Mouse (Mus musculus) midbrain, embryonic 11.5 days (tissue): Measurements from ENCODE around the gene Ccdc92. TPM values are rescaled to one million over a fixed set of nuclear protein-coding genes. Genes with fewer than 3 reads are reported as not detected.

Experiments
- ATAC-seq: fragments of 200-750 bp; cut with Nextera tagmentation; 2 replicates; pipeline ENCODE4 v1.8.0; 2017; ENCODE audit warnings: moderate TSS enrichment, moderate library complexity; ENCODE audit not compliant: low FRiP score
- DNase-seq: peaks from one replicate; pipeline ENCODE4 v3.0.0; 2015; ENCODE audit warnings: low spot score; ENCODE audit errors: missing footprints
- H3K27ac ChIP-seq: fragments of 300-500 bp; sonication (generic); 2 replicates; pipeline ENCODE4 v1.5.1; 2014; ENCODE audit warnings: low read depth, low read length
- H3K27me3 ChIP-seq: fragments of 300-500 bp; sonication (generic); 2 replicates; pipeline ENCODE4 v1.6.1; 2014; ENCODE audit warnings: mild to moderate bottlenecking, low read length, moderate library complexity, mixed read lengths; ENCODE audit not compliant: control insufficient read depth, insufficient read depth
- H3K36me3 ChIP-seq: fragments of 300-500 bp; sonication (generic); 2 replicates; pipeline ENCODE4 v1.6.1; 2014; ENCODE audit warnings: mild to moderate bottlenecking, low read length, moderate library complexity, mixed read lengths; ENCODE audit not compliant: control insufficient read depth, insufficient read depth
- H3K4me1 ChIP-seq: fragments of 300-500 bp; sonication (generic); 2 replicates; pipeline ENCODE4 v1.6.1; 2014; ENCODE audit warnings: low read length; ENCODE audit not compliant: control insufficient read depth, insufficient read depth
- H3K4me2 ChIP-seq: fragments of 300-500 bp; sonication (generic); 2 replicates; pipeline ENCODE4 v1.6.1; 2014; ENCODE audit warnings: mild to moderate bottlenecking, moderate library complexity
- H3K4me3 ChIP-seq: fragments of 300-500 bp; sonication (generic); 2 replicates; pipeline ENCODE4 v1.5.1; 2014; ENCODE audit warnings: low read depth, low read length
- H3K9ac ChIP-seq: fragments of 300-500 bp; sonication (generic); 2 replicates; pipeline ENCODE4 v1.6.1; 2014; ENCODE audit warnings: low read length
- H3K9me3 ChIP-seq: fragments of 300-500 bp; sonication (generic); 2 replicates; pipeline ENCODE4 v1.6.1; 2016; ENCODE audit warnings: low read length; ENCODE audit not compliant: control insufficient read depth
- WGBS: fragments of 180-500 bp; shearing (Covaris S2); extraction: QIAGEN DNeasy Blood & Tissue Kit; methylation state at CpG from one replicate; pipeline ENCODE4 v1.1.7; 2014; 5-methylcytosine and 5-hydroxymethylcytosine counted together
- polyA plus RNA-seq: library from polyadenylated mRNA; unstranded; fragments of >200 nt; fragmentation: Nextera tagmentation; extraction: Ambion mirVana; gene quantifications from 2 replicates; pipeline ENCODE4 v1.2.1, GENCODE M21; 2014

Gene Ccdc92
- polyA plus RNA-seq, 1 experiment from 2014 or later = 13.9 TPM

DNA sequence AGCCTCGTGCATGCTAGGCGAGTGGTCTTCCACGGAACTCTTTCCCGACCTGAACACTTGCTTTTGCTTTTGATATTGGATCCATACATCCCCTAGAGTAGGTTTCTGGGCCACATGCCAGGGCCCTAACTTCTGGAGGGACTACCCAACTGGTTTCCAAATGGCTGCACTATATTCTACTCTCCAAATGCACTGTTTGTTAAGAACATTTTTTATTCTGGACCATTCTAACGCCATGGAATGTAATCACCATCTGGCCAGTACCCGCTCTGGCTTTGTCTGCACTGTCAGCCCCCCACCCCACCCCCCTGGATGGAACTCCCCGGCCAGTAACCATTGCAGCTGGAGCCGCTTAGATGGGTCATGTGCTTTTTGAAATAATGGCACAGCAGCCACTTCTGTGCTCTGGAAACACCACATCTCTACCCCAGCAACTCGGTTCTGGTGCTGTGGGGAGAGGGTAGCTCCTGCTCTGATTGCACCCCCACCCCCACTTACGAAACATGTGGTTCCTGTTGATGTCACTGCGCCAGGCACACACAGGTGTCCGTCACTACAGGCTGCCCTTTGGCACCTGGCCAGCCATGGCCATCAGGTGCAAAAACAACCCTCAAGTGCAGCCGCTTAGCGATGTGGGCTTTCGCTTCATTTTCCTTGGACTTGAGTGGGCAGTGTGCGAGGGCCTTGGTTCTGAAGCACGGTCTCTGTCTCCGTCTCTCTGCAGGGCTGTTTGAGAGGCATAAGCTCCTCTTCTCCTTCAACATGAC, 39.9 kb downstream of the Ccdc92 start:
- H3K4me2 ChIP-seq = no peak overlapping the region
- H3K9me3 ChIP-seq = no peaks in the 10 kb centered on the region
- no peak overlapping the region for H3K4me3 ChIP-seq
- H3K27ac ChIP-seq = no peak overlapping the region
- DNase-seq = no peak
- no peaks in the 10 kb centered on the region for H3K27me3 ChIP-seq
- no peak for ATAC-seq
- 89% methylated on average over 18 of the region's 18 CpGs for WGBS
- H3K36me3 ChIP-seq = no peaks in the 10 kb centered on the region
- no peaks in the 10 kb centered on the region for H3K4me1 ChIP-seq
- no peak overlapping the region for H3K9ac ChIP-seq

DNA sequence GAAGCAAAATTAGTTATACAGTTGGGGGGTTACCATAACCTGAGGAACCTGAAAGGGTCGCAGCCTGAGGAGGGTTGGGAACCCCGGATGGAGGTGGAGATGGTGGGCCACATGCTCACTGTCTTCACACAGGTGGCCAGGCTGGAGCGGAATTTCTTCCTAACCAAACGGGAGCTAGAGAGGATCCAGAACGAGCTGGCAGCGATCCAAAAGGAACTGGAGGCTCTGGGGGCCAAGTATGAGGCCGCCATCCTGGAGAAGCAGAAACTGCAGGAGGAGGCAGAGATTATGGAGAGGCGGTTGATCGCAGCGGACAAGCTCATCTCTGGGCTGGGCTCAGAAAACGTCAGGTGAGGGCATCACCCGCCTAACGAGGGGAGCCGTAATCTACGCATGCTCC, 45.2 kb downstream of the Ccdc92 start:
- DNase-seq = no peak
- 88% methylated on average over 15 of the region's 15 CpGs for WGBS
- H3K27me3 ChIP-seq = no peaks in the 10 kb centered on the region
- no peak overlapping the region for H3K9ac ChIP-seq
- no peak overlapping the region for H3K4me3 ChIP-seq
- H3K36me3 ChIP-seq = no peaks in the 10 kb centered on the region
- H3K4me2 ChIP-seq = no peak overlapping the region
- ATAC-seq = no peak
- no peak overlapping the region for H3K27ac ChIP-seq
- H3K4me1 ChIP-seq = no peaks in the 10 kb centered on the region
- no peaks in the 10 kb centered on the region for H3K9me3 ChIP-seq

DNA sequence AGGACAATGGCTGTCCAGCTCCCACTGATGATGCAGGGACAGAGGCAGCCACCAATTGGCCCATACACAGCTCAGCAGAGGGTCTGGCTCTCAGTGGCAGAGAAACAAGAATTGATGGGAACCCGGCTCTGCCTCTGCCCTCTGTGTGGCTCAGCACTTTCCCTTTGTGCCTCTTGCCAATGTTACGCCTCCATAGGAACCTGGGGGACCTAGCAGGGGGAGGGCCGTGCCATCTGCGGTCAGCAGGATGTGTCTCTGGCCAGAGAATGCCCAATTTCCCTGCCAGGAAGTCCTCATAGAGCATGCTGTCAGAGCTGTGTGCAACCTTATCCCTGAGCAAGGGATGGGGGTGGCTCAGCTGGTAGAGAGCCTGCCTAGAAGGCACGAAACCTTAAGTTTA, 47.4 kb downstream of the Ccdc92 start:
- H3K36me3 ChIP-seq = no peaks in the 10 kb centered on the region
- no peak overlapping the region for H3K4me3 ChIP-seq
- no peak overlapping the region for H3K4me2 ChIP-seq
- DNase-seq (no peak), ATAC-seq (no peak)
- no peak overlapping the region for H3K27ac ChIP-seq
- H3K9me3 ChIP-seq = no peaks in the 10 kb centered on the region
- H3K9ac ChIP-seq = no peak overlapping the region
- 71% methylated on average over 5 of the region's 5 CpGs for WGBS
- H3K27me3 ChIP-seq = no peaks in the 10 kb centered on the region
- H3K4me1 ChIP-seq = no peaks in the 10 kb centered on the region

DNA sequence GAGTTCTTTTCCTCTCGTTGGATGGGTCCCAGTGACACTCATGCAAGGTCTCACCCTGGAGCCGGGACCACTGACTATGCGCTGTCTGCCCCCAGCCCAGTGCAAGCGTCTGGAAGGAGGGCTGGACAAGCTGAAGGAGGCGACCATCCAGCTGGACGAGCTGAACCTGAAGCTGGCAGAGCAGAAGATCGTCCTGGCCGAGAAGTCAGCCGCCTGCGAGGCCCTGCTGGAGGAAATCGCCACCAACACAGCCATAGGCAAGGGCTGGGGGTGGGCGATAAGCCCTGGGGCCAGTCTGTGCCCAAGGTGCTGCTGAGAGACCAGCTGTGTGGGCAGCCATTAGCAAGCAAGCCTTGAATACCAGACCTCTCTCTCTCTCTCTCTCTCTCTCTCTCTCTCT, 49.8 kb downstream of the Ccdc92 start:
- 85% methylated on average over 12 of the region's 12 CpGs for WGBS

DNA sequence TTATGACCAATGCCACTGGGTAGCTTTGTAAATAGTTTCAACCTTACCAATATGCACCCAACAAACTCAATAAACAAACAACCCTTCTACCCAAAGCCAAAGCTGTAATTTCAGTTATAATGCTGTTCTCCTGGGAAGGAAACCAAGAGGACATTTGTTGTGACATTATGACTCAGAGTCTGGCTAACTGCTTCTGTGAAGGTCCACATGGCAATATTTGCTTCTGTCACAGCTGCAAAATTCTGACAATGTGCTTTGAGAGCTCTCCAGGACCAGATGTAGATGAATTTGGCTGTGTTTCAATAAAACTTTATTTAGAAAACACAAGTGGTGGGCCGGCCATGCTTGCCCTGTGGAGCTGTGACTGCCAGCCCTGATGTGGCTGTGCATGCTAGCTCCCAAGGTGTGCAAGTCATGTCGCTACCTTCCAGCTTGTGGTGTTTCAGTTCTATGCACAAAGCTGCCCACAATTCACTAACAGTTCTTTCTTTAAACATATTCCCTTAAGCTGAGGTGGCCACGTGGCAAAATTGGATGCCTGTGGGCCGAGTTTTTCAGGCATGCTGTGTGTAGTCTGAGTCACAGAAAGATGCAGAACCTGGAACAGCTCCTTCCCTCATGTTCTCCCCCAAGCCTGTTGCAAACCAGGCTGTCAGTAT, 52.4 kb downstream of the Ccdc92 start:
- 87% methylated on average over 4 of the region's 4 CpGs for WGBS
- Histone ChIP-seq H3K4me1 (no peaks in the 10 kb centered on the region), H3K4me2 (no peak overlapping the region), H3K36me3 (no peaks in the 10 kb centered on the region), H3K9ac (no peak overlapping the region), H3K27ac (no peak overlapping the region), H3K27me3 (no peaks in the 10 kb centered on the region), H3K9me3 (peaks cover 5% of the 10 kb centered on the region; the same call in 1 of the 2 replicates), H3K4me3 (no peak overlapping the region)
- no peak for ATAC-seq
- DNase-seq = no peak

More for the DNA sequence above, 49.8 kb downstream of the Ccdc92 start:
- Histone ChIP-seq H3K9ac (no peak overlapping the region), H3K27me3 (no peaks in the 10 kb centered on the region), H3K4me3 (no peak overlapping the region), H3K9me3 (peaks cover 5% of the 10 kb centered on the region; the same call in 1 of the 2 replicates), H3K27ac (no peak overlapping the region), H3K4me1 (no peaks in the 10 kb centered on the region), H3K4me2 (no peak overlapping the region), H3K36me3 (no peaks in the 10 kb centered on the region)
- DNase-seq = no peak
- ATAC-seq = no peak

DNA sequence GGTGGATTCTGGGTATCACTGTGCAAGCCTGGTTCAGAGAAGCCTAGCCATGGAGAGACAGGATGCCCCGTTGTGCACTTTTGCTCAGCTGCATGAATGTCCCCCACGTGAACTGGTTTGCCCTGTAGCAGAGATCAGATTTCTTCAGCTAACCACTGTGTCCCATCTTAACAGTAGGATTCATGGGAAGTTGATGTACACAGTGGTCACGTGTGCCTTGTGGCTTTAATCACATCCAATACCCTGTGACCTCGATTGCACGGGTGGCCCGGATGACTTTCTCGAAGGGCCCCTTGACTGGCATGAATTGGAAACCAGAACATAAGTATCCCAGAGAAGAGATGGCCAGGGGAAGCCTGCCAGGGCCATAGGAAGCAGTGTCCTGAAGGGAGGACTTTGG, 70.1 kb downstream of the Ccdc92 start:
- DNase-seq (no peak), ATAC-seq (no peak)
- Histone ChIP-seq H3K36me3 (no peaks in the 10 kb centered on the region), H3K4me1 (no peaks in the 10 kb centered on the region), H3K27ac (no peak overlapping the region), H3K9ac (no peak overlapping the region), H3K9me3 (no peaks in the 10 kb centered on the region), H3K4me2 (no peak overlapping the region), H3K27me3 (no peaks in the 10 kb centered on the region), H3K4me3 (no peak overlapping the region)
- WGBS = 85% methylated on average over 7 of the region's 7 CpGs

DNA sequence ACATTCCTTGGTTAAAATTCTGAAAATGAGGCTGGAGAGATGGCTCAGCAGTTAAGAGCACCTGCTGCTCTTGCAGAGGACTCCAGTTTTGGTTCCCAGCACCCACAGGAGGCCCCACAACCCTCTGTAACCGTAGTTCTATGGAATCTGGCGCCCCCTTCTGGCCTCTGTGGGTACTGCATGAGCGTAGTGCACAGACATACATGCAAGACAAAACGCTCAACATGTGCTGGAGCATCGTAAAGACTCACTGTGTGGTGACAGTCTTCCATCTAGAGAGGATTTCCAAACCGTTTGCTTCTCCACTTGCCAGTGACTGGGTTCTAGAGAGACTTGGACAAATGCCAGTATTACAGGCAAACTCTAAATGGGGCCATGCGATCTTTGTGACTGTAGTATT, 76.6 kb downstream of the Ccdc92 start:
- Histone ChIP-seq H3K9me3 (0 out of 2 replicates have a peak, but pooled peaks cover 3% of the 10 kb centered on the region), H3K36me3 (no peaks in the 10 kb centered on the region), H3K9ac (no peak overlapping the region), H3K4me1 (no peaks in the 10 kb centered on the region), H3K27me3 (no peaks in the 10 kb centered on the region), H3K4me2 (no peak overlapping the region), H3K4me3 (no peak overlapping the region), H3K27ac (no peak overlapping the region)
- WGBS = 84% methylated on average over 7 of the region's 7 CpGs
- no peak for ATAC-seq
- DNase-seq = peak; percentile 87

Other genes starting within 250 kb of the Ccdc92 start
- gene Atp6v0a2, start 233.8 kb downstream of the Ccdc92 start, polyA plus RNA-seq = 40.3 and 42.5 TPM in 2 replicates
- gene Dnah10, start 137.3 kb downstream of the Ccdc92 start, polyA plus RNA-seq = 0.04 TPM in 1 of 2 replicates, not detected in the other
- 133 and 160 TPM in 2 replicates for gene Zfp664, start 267 bp upstream of the Ccdc92 start, polyA plus RNA-seq
- 4.0 and 4.4 TPM in 2 replicates for gene Rflna, start 140.8 kb upstream of the Ccdc92 start, polyA plus RNA-seq